Mouse (Mus musculus): ENCODE results near the gene Kidins220. TPM values are rescaled to one million over a fixed set of nuclear protein-coding genes. Genes with fewer than 3 reads are reported as not detected.

Gene Kidins220
- total RNA-seq (2017): 89.7 and 89.8 TPM in 2 replicates

DNA sequence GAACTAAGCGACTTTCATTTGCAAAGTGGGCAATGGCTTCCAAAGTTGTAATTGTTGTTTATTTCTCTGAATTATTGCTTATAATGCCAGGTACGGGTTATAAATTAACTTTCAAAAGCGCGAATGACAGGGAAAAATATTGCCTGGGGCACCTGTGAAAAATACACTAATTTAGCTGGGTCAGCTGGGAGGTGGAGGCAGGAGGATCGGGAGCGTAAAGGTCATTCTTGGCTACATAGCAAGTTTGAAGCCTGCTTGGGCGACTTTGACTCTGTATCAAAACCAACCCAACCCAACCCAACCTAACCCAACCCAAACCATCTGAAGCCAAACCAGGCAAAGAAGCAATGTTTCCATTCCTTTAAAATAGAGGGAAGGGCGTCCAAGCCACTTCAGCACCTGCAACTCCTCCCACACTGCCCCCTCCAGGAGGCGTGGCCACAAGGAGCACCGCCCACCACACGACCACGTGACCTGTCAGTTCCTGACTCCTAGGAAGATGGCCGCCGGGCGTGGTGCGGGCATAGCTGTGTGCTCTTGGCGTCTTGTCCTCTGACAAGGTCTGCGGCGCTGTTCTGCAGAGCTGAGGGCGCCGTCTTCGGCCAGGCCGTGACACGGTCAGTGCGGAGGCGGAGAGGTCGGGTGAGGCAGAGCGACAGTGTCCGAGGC, at the start of gene Kidins220:
Gene Kidins220 (plus strand): TSS at position 480 of the 669 bp plus-strand sequence.
- peak; percentile 81 for ATAC-seq (ENCODE audit: extremely low read depth, insufficient number of reproducible peaks, low FRiP score, poor library complexity, severe bottlenecking)

DNA sequence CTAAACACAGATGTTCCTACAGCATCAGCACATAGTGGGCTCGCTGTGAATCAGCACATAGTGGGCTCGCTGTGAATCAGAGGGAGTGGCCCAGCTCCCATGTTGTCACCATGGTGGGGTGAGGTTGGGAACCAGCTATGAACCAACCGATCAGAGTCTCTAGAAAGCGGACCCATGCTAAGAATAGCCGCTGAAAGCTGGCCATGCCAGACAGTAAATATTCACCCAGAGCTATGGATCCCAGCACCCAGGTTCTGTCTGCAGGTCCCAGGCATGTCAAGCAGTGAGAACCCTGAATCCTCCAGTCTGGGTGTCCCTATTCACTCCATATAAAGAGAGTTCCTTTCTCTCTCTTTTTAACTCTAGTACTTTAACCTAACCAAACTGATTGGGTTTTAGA, 49.4 kb upstream of the Kidins220 start:
- ATAC-seq (ENCODE audit: extremely low read depth, insufficient number of reproducible peaks, low FRiP score, poor library complexity, severe bottlenecking): no peak

DNA sequence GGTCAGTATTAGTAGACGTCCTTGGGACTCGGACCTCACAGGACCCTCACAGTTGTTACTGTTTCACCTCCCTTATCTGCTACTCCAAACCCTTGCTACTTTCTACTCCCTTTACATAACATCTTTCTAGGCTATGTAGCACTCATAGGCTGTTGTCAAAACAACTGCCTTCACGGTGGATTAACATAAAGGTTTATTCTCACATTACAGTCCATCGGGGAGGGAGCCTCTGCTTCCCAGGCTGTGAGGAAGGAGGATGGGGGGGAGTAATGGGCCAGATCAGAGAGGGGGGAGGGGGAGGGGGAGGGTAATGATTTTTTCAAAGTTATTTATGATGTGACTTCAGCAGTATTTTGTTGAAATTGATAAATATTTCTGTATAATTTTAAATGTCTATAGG, 49.0 kb upstream of the Kidins220 start:
- ATAC-seq (ENCODE audit: extremely low read depth, insufficient number of reproducible peaks, low FRiP score, poor library complexity, severe bottlenecking): no peak

DNA sequence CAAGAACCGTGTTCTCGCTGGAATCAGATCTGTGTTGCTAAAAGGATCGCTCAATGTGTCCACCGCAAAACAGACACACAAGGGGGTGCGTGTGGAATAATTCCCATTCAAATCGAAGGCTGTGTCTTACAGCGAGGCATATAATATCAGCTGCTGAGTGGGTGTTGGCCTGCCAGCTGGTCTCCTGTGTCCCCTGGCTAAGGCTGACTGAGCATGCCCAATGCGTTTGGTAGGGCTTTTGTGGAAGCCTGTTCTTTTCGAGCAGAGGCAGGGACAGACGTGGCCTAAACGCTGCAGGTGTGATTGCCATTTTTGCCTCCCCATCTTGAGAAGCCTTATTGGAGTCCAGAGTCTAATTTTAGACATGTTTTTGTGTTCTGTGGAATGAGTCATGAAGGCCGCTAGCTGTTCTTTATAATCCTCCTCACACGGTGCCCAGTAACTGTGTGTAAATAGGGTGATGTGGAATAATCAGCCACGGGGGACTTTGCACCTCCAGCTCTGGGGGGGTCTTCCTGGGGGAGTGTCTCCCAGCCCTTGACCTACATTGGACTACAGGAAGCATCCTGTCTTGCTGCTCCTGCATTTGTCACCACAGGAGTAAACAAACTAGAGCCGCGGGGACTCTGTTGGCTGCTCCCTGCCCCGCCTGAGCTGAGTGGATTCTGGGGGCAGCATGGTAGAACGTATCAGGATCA, 46.5 kb upstream of the Kidins220 start:
- no peak for ATAC-seq (ENCODE audit: extremely low read depth, insufficient number of reproducible peaks, low FRiP score, poor library complexity, severe bottlenecking)

DNA sequence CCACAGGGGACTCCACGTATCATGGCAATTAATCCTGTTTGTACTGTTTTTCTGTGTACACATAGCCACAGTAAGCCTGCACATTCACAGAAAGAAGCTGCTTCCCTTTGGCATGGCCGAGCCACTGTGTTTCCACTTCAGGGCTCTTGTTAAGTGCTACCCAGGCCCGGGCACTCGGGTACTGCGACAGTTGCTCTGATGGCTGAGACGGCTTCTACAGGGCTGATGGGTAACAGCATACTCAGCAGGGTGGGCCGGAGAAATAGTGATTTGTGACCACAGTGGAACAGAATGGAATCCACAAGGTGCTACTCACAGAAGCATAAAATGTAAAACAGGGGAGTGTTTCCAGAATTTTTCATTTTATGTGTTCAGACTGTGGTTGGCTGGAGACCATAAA, 45.7 kb upstream of the Kidins220 start:
- no peak for ATAC-seq (ENCODE audit: extremely low read depth, insufficient number of reproducible peaks, low FRiP score, poor library complexity, severe bottlenecking)

DNA sequence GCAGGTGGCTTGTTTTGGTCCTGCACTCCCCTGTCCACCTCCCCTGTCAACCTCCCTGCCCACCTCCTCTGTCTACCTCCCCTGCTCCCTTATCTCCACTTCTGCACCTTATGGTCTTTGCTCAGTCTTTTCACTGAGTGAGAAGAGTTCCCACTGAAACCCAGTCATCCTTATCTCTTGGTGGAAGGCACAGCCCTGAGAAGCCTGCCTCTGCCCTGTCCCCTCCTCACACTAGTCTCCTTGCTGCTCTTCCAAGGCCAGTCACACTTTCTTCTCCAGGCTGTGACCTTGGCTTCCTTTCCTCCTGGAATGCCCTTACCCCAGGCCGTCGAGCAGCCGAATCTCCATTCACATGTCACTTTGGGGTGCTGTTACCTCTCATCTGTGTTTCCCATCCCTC, 44.0 kb upstream of the Kidins220 start:
- no peak for ATAC-seq (ENCODE audit: extremely low read depth, insufficient number of reproducible peaks, low FRiP score, poor library complexity, severe bottlenecking)

DNA sequence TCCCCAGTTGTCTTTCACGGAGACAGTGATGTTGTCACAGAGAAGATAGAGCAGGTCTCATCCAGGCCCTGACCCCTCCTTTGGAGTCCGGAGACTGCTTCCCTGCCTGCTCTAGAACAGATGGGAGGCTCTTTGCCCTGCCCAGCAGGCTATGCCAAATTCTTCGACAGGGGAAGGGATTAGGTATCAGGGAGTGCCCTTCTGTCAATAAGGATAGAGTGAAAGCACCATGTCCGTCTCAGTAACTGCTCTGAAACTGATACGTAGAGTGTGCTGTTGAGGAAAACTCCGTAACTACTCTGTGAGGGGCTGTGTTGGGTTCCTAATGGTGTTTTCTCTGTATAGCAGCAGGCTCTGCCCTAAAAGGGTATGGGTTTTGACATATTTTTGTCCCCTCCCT, 42.6 kb upstream of the Kidins220 start:
- ATAC-seq (ENCODE audit: extremely low read depth, insufficient number of reproducible peaks, low FRiP score, poor library complexity, severe bottlenecking): no peak

DNA sequence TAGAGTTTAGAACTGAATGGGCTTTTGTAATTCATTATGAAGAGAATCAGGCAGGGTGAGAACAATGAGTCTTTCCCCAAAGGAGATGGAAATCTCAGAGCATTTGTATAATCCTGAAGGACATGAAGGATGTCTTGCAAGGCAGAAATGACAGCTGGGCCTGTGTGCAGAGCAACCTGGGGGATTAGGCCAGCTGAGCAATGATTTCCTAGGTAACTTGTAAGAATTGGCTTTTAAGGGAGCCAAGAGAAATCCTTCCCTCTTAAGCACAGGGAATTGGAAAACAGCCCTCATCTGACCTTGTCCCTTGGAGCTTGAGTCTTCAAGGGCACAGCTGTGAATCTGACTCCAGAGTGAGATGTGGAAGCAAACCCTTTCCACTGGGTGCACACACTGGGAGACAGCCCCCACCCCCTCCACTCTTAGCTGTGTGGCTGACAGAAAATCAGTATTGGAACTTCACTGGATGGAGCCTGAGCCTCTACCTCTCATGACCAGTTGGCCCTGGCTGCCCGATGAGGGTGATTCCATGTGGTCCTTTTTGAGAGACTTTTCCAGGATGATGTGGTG, 41.4 kb upstream of the Kidins220 start:
- ATAC-seq (ENCODE audit: extremely low read depth, insufficient number of reproducible peaks, low FRiP score, poor library complexity, severe bottlenecking): no peak

DNA sequence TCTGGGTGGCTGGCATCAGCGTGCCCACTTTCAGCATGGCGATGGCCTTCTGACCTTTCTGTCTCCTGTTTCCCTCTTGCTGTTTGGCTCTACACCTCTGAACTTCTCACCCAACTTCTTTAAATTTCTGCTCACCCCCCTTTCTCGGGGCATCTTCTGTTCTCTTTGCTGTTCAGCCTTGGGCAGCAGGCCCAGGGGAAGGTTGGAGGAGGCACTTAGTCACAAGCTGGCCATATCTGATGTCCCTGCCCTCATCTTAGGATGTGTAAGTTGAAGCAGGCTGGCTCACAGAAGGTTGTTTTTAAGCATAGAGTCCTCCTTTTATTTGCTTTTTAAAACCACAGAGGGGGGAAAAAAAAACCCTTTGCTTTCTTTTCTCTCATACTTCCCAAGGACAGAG, 40.7 kb upstream of the Kidins220 start:
- no peak for ATAC-seq (ENCODE audit: extremely low read depth, insufficient number of reproducible peaks, low FRiP score, poor library complexity, severe bottlenecking)

DNA sequence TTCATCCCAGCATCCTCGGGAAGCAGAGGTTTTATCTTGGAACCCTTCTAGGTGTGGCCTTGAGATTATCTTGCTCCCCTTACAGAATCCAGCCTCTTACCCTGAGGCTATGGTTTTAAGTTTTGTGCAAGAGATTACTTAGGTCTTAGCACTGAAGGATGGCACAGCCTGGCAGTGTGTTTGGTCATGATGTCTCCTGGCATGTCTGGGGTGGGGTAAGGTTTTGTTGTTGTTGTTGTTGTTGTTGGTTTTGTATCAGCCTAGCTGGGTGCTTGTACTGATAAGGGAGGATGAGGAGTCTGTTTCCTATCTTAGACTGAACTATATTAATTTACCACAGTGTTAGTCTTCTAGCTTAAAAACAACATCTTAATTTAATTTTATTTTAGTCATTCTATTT, 38.4 kb upstream of the Kidins220 start:
- no peak for ATAC-seq (ENCODE audit: extremely low read depth, insufficient number of reproducible peaks, low FRiP score, poor library complexity, severe bottlenecking)

DNA sequence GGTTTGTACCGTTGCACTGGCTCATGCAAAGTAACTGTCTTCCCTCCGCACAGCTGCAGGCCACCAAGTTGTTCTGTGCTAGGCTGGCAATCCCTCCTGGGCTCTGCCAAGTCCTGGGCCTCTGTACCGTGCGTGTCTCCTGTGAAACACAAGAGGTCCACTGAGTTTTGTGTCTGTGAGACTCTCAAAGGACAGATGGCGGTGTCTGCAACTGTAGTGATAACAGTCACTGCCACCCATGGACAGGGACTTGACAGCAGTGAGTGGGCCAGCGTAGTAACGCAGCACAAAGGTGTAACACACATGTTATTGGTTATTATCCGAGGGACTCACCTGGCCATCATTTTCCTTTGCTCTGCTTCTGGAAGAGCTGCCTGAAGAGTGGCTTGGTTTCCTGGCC, 35.4 kb upstream of the Kidins220 start:
- ATAC-seq (ENCODE audit: extremely low read depth, insufficient number of reproducible peaks, low FRiP score, poor library complexity, severe bottlenecking): no peak

DNA sequence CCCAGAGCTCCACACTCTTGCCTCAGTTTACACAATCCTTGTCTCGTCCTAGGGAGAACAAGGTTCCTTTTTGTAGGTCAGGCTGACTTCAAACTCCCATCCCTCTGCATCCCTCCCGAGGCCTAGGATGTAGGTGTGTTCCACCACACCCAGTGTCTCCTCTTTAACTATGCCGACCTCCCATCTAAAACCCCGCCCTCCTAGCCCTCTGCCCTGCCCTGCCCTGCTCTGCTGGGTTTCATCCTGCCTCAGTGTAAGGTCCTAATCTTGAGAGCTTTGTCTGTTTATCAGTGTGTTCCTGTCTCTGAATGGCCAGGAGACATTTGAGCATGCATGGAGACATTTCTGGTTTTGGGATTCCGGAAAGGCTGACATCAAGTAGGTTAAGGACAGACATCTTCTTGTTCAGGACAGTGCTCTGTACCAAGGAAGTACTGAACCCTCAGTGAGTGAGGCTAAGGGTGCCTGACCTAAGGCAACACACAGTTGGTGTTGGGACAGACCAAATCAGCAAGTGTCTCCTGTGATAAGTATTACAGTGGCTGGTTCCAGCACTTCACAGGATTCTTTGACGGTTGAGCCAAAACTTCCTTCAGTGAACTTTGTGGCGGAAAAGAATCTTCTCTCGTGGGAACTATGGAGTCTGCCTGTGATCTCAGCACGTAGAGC, 32.0 kb upstream of the Kidins220 start:
- no peak for ATAC-seq (ENCODE audit: extremely low read depth, insufficient number of reproducible peaks, low FRiP score, poor library complexity, severe bottlenecking)

DNA sequence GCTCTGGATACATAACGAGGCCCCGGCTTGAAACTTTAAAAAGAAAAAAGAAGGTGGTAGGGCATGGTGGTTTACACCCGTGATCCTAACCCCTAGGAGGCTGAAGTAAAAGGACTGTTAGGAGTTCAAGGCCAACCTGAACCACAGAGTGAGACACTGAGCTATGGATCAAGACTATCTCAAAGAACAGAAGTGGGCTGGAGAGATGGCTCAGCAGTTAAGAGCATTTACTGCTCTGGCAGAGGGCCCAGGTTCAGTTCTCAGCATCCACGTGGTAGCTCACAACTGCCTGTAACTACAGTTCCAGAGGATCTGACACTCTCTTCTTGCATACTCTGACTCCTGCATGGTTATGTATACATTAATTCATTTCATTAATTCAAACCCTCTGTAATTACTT, 31.3 kb upstream of the Kidins220 start:
- no peak for ATAC-seq (ENCODE audit: extremely low read depth, insufficient number of reproducible peaks, low FRiP score, poor library complexity, severe bottlenecking)

DNA sequence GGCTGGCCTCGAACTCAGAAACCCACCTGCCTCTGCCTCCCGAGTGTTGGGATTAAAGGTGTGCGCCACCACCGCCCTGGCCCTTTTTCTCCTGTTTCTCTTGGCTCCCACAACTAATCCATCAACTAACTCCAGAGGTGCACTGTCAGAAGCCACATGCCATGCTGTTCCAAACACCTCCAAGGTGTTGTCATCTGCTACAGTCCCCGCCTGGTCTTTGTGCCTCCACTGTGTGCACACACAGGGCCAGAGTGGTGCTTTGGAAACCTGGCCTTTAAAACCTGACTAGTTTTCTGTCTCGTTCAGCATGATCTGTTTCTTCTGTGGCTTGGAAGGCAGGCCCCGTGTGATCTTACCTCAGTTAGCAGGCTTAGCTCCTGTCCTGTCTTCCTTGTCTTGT, 30.1 kb upstream of the Kidins220 start:
- no peak for ATAC-seq (ENCODE audit: extremely low read depth, insufficient number of reproducible peaks, low FRiP score, poor library complexity, severe bottlenecking)

DNA sequence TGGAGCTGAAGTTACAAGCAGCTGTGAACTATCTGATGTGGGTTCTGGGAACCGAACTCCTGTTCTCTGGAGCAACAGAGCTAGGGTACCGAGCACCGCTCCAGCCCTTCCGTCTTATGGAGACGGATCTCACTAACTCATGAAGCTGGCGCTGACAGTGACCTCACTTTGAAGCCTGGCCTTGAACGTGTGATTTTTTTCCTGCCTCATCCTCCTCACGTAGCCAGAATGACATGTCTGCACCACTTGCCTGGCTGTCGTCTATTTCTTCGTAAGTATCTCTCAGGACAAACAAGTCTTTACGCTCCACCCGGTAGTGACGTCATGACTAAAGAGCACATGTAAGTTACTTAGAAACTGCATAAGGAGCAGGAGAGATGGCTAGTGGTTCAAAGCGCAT, 27.7 kb upstream of the Kidins220 start:
- ATAC-seq (ENCODE audit: extremely low read depth, insufficient number of reproducible peaks, low FRiP score, poor library complexity, severe bottlenecking): no peak

DNA sequence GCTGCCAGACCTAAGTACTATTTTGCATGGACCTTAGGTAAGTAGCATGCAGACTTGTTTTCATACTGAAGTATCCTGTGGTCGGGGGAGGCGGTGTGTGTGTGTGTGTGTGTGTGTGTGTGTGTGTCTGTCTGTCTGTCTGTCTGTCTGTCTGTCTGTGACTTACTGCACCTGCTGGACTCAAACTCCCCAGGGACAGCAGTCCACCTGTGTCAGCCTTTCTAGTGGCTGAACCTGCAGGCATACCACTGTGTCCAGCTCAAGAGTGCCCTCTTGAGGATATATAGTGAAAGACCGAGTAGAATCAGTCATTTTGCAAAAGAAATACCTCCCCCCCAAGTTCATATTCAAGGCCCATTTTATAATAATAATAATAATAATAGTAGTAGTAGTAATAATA, 26.4 kb upstream of the Kidins220 start:
- no peak for ATAC-seq (ENCODE audit: extremely low read depth, insufficient number of reproducible peaks, low FRiP score, poor library complexity, severe bottlenecking)

DNA sequence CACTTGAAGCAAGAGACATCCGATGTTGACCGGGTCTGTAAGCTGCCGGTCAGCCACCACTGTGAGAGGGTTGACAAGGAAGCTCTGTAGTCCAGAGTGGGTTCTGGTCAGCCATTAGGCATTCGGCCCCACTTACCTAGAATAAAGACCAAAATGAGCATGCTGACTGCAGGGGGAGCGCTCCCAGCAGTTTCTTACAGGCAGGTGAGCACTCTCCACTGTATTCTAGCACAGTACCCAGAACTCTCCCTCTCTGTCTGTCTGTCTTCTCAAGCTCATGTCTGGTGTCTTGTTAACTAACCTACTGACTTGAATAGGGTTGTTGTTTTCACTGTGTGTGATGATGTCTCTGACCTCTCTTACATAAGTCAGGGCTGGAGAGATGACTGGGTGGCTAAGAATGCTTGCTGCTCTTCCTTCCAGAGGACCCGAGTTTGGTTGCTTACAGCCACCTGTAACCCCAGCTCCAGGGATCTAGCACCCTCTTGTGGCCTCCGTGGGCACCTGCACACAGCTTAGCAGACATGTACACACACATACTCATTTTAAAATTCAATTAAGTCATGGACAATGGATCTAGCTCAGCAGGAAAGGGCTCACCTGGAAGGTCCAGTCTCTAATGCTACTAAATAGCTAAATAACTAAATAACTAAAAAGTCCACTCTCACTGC, 24.2 kb upstream of the Kidins220 start:
- ATAC-seq (ENCODE audit: extremely low read depth, insufficient number of reproducible peaks, low FRiP score, poor library complexity, severe bottlenecking): no peak

DNA sequence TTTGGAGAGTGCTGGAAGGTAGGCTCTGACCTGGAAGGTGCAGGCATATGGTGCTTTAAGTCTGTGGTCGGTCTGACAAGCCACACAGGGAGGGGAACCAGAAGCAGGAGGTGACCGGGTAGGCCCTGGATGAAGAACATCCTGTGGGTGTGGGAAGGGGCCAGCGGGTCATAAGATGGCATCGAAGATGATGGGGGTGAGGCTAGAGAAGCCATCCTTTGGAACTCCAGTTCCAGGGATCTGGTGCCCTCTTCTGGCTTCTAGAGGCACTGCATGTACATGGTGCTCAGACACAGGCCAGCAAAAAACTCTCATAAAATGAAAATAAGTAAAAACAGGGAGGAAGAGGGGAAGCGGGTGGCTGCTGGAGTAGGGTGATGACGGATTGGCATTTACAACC, 22.6 kb upstream of the Kidins220 start:
- peak; percentile 50; the same call in 1 of the 2 replicates for ATAC-seq (ENCODE audit: extremely low read depth, insufficient number of reproducible peaks, low FRiP score, poor library complexity, severe bottlenecking)

DNA sequence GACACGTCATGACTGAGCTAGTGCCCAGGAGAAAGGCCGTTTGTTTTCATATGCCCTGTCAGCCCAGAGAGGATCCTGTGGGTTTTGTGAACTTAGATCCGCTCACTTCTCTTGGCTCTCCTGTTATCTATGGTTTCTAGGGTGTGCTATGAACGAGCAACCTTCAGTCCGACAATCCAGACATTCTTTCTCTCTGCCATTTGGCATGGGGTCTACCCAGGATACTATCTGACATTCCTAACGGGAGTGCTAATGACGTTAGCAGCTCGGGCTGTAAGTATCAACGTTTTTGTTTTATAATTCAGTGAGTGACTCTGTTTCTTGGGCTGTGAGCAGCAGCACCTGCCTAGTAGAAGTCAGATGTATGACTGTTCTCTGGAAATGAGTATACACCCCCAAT, 19.6 kb upstream of the Kidins220 start:
- no peak for ATAC-seq (ENCODE audit: extremely low read depth, insufficient number of reproducible peaks, low FRiP score, poor library complexity, severe bottlenecking)

All from neutrophil, adult 5-6 weeks (primary cell).